Mouse (Mus musculus): ENCODE data around the gene Rab40b. TPM values are rescaled to one million over a fixed set of nuclear protein-coding genes. Genes with fewer than 3 reads are reported as not detected.
A peak's percentile ranks its signal among the peaks of the same experiment; 100 is the strongest.
"Not testable (repeated sequence)": the region's sequence is repeated elsewhere in the genome, so short reads cannot be mapped to it uniquely, and the experiment has no call there.

Rab40b gene
- total RNA-seq, 2 experiments from 2014 or later: 40.6 to 44.8 TPM

GRCm38 (mm10) chr11:121369622-121370021 is 18.4 kb downstream of the Rab40b start:
- peak; percentile 65 to 69 for DNase-seq (ENCODE audit: low spot score in 2 of 2)

DNA sequence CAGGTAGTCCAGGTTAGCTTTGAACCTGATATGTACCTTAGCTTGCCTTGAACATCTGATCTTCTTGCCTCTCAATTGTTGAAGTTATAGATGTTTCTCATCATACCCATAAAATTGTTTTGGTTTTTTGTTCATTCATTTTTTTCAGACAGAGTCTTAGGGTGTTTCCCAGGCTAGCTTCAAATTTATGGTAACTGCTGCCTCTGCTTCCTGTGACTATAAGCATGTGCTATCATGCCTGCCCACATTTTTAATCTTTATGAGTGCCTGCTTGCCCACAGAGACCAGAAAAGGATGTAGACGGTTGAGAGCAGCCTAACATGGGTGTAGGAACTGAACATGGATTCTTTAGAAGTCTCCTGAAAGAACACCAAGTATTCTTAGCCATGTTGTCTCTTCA is 19.3 kb downstream of the Rab40b start:
- no peak for DNase-seq (ENCODE audit: low spot score in 2 of 2)

GRCm38 (mm10) chr11:121367170-121367707 is 20.8 kb downstream of the Rab40b start:
- DNase-seq (ENCODE audit: low spot score in 2 of 2): no peak

GRCm38 (mm10) chr11:121362212-121362611 is 25.8 kb downstream of the Rab40b start:
- DNase-seq (ENCODE audit: low spot score in 2 of 2): peak; percentile 33 to 43

DNA sequence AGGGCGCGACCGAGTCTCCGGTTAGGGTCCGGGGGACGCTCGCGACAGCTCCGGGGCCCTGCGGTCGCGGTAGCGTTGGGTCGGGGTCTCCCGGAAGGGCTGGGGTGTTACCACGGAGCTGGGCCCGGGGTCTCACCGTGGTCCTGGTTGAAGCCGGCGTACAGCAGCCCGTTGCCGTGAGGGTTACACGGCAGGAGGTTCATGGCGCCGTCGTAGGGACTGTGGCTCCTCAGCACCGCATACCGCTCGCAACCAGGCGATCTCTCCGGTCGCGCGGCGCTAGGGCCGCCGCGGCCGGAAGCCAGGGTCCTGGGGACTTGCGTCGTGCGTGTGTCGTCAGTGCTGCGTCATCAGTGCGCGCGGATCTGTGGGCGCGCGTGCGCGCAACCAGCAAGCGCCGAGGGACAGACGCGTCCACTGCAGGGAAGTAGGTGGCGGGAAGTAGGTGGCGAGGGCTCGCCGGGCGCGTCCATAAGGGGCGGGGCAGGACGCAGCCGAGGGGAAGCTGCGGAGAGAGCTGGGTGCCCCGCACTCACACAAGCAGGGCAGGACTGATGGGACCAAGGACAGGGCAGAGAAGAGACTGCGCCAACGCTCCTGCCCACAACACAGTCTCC is 33.9 kb downstream of the Rab40b start, which contains the start of gene Wdr45b:
TSS of gene Wdr45b (minus strand) at position 355 of the 617 bp plus-strand sequence.
- DNase-seq (ENCODE audit: low spot score in 2 of 2): peak; percentile 99

- DNase-seq (ENCODE audit: low spot score in 2 of 2): peak; percentile 22 to 55
Measured at GRCm38 (mm10) chr11:121353326-121354090, 34.5 kb downstream of the Rab40b start.

GRCm38 (mm10) chr11:121348727-121349126 is 39.3 kb downstream of the Rab40b start:
- not testable (repeated sequence) for DNase-seq (ENCODE audit: low spot score in 2 of 2)

GRCm38 (mm10) chr11:121348166-121348565 is 39.9 kb downstream of the Rab40b start:
- DNase-seq (ENCODE audit: low spot score in 2 of 2): no peak

DNA sequence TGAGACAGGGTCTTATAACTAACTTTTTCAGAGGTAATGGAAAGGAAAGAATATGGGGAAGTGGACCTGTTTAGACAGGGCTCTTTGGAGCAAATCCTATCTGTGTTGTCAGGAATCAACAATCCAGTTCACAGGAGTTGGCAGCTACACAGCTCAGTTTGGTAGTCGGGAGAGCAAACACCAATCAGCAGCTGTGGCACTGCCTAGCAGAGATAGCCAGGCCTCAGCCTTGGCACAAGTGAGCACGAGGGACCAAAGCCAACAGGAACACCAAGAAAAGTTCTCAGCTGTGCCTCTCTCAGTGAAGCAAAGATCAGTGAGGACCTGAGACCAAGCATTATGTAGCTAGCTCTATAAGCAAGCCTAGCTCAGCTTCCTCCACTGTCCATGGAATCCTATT is 41.0 kb downstream of the Rab40b start:
- no peak for DNase-seq (ENCODE audit: low spot score in 2 of 2)

DNA sequence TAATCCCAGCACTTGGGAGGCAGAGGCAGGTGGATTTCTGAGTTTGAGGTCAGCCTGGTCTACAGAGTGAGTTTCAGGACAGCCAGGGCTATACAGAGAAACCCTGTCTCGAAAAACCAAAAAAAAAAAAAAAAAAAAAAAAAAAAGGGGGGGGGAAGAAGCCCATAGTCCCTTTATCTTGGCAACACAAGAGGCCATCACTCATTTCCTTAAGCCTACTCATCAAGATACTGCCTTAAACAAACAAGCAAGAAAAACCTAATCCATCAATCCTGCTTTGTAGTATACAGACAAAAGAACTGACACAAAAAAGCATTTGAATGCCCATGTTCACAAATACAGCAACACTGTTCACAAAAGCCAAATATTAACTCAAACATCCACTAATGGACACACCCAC is 45.6 kb downstream of the Rab40b start:
- not testable (repeated sequence) for DNase-seq (ENCODE audit: low spot score in 2 of 2)

DNA sequence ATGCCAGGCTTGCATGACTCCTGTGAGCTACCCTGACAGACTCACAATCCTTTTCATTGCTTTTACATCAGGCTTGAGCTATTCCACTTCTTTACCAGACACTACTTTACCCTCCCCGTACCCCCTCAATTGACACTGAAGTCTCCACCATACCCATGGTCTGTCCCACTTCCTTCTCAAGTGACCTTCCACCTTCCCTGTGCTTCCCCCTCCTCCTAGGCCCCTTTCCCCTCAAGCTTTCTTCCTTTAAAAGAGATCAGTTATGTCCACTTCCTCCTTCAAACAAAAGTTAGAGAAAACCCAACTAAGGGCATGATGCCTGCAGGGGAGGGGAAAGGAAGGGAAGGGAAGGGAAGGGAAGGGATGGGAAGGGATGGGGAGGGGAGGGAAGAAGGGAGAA is 47.8 kb downstream of the Rab40b start:
- no peak for DNase-seq (ENCODE audit: low spot score in 2 of 2)

GRCm38 (mm10) chr11:121339647-121340046 is 48.4 kb downstream of the Rab40b start:
- no peak for DNase-seq (ENCODE audit: low spot score in 2 of 2)

- no peak for DNase-seq (ENCODE audit: low spot score in 2 of 2)
Measured at GRCm38 (mm10) chr11:121331641-121332040, 56.4 kb downstream of the Rab40b start.

GRCm38 (mm10) chr11:121328619-121329018 is 59.4 kb downstream of the Rab40b start:
- DNase-seq (ENCODE audit: low spot score in 2 of 2): no peak

DNA sequence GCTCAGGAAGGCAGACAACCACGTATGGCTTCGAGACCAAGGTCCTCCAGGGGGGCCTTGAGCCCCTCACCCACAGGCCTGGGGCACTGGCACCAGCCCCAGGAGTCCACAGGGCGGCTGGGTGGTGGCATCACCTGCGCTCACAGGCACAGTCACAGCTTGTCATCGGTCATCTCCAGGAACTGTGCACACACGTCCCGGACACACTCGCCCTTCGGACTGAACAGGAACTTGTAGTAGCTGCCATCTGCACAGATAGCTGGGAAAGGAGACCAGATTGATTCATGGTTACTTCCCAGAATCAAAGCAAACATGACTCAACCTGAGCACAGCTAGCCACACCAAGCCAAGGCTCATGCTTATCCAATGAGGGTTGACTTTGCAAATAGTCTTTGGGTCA is 59.8 kb downstream of the Rab40b start:
- DNase-seq (ENCODE audit: low spot score in 2 of 2): no peak

GRCm38 (mm10) chr11:121326681-121327080 is 61.4 kb downstream of the Rab40b start:
- DNase-seq (ENCODE audit: low spot score in 2 of 2): no peak

DNA sequence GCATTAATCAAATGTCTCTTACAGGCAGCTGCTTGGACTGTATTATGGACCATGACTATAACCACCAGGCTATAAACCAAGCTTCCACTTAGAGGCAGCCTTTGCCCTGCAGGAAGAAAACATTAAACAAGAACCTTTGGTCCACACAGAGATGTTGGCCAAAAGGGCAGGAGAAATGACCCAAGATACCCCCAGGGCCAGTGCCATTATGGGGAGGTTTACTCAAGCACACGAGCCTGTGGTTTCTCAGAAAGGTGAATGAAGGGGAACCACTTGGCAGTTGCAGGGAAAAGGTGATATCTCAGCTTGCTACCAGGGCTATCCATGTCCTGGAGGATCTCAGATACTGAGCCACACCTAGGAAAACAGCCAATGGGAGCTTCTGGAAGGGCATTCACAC is 62.0 kb downstream of the Rab40b start:
- no peak for DNase-seq (ENCODE audit: low spot score in 2 of 2)

DNA sequence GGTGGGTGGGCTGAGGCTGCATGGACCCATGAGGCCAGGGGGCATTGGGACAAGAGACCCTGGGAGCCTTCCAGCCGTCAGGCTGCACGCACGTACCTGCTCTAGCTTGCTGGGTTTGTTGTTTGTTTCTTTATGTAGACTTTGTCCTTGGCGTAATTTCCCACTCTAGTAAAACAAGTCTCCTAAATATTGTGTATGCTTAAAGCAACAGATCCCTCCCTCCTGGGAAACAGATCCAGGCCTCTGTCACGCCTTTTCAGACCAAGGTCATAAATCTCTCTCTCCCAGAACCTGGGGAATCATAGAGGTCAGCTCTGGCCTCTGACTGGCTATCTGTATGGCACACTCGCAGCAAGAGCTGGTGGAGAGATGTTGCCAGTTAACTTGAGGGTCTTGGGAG is 80.3 kb downstream of the Rab40b start:
- not testable (repeated sequence) for DNase-seq (ENCODE audit: low spot score in 2 of 2)

- DNase-seq (ENCODE audit: low spot score in 2 of 2): no peak
Measured at GRCm38 (mm10) chr11:121306608-121307007, 81.4 kb downstream of the Rab40b start.

Data from layer of hippocampus, postnatal 10 days (tissue).